Mouse (Mus musculus) heart, embryonic 16.5 days (tissue): ENCODE data around the gene Gm4301. TPM values are rescaled to one million over a fixed set of nuclear protein-coding genes. Genes with fewer than 3 reads are reported as not detected.

Experiments used
- polyA plus RNA-seq: library from polyadenylated mRNA; unstranded; fragments of >200 nt; fragmentation: Nextera tagmentation; extraction: Ambion mirVana; gene quantifications from 2 replicates; pipeline ENCODE4 v1.2.1, GENCODE M21; 2015

The Gm4301 gene
- polyA plus RNA-seq, 1 experiment from 2014 or later = not detected

Other genes starting within 250 kb of the Gm4301 start
- gene Gm4302, start 5.2 kb downstream of the Gm4301 start, polyA plus RNA-seq = not detected in 2 replicates
- gene Gm4303, start 10.3 kb downstream of the Gm4301 start, polyA plus RNA-seq = not detected in 2 replicates
- gene Gm4305, start 15.4 kb downstream of the Gm4301 start, polyA plus RNA-seq = not detected in 2 replicates
- gene Gm4307, start 25.7 kb downstream of the Gm4301 start, polyA plus RNA-seq = not detected in 2 replicates
- not detected in 2 replicates for gene Gm4312, start 46.9 kb downstream of the Gm4301 start, polyA plus RNA-seq
- 12.5 and 13.2 TPM in 2 replicates for gene Tmtc3, start 151.7 kb downstream of the Gm4301 start, polyA plus RNA-seq
- 2.4 and 2.8 TPM in 2 replicates for gene Cep290, start 151.9 kb downstream of the Gm4301 start, polyA plus RNA-seq